Mouse (Mus musculus) c-Kit-positive CD71-positive TER-119-negative erythroid progenitor cells, embryonic 14.5 days (primary cell): ENCODE data around the gene Sprr2k.
"Not testable (repeated sequence)": the region's sequence is repeated elsewhere in the genome, so short reads cannot be mapped to it uniquely, and the experiment has no call there.

ENCODE experiments used
- DNase-seq: peaks from one replicate; pipeline ENCODE4 v3.0.0-alpha.2; 2013; ENCODE audit warnings: low read depth

Gene Sprr2k

DNA sequence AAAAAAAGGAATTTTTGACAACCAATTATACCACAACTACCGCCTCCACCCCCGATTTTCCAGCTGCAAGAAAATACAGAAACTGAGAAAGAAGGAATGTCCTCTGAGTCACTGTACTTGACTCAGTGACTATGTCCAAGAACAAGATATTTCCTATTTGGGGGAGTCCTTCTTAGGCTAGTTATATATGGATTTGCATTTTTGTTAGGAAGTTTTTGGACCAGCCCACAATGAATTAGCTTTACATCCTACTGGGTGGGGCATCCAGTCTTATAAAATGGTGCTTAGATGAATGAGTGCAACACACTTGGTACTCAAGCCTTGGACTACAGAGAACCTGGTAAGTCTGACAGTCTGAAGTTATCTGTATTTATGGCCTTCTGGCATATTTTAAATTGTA is at the start of gene Sprr2k:
Gene Sprr2k, plus strand, starts transcription at position 301 of the 400 bp plus-strand sequence.
- DNase-seq, result no peak

- DNase-seq, result no peak
Observed at GRCm38 (mm10) chr3:92385385-92385784, 47.0 kb upstream of the Sprr2k start, which contains the start of gene Sprr2h. Gene Sprr2h, plus strand, starts transcription at chr3:92385685.

- no peak for DNase-seq
Observed at GRCm38 (mm10) chr3:92394301-92394700, 38.1 kb upstream of the Sprr2k start.

- DNase-seq, result no peak
Observed at GRCm38 (mm10) chr3:92407691-92408090, 24.7 kb upstream of the Sprr2k start, which contains the start of gene Sprr2i. Gene Sprr2i, plus strand, starts transcription at chr3:92407991.

GRCm38 (mm10) chr3:92417782-92418181 is 14.6 kb upstream of the Sprr2k start, which contains the start of gene Sprr2j-ps:
Gene Sprr2j-ps, plus strand, starts transcription at chr3:92418082.
- DNase-seq, result no peak

- DNase-seq, result no peak
Observed at GRCm38 (mm10) chr3:92429323-92429722, 3.1 kb upstream of the Sprr2k start, which contains the start of gene Gm9774. Gene Gm9774, minus strand, starts transcription at chr3:92429423.

DNA sequence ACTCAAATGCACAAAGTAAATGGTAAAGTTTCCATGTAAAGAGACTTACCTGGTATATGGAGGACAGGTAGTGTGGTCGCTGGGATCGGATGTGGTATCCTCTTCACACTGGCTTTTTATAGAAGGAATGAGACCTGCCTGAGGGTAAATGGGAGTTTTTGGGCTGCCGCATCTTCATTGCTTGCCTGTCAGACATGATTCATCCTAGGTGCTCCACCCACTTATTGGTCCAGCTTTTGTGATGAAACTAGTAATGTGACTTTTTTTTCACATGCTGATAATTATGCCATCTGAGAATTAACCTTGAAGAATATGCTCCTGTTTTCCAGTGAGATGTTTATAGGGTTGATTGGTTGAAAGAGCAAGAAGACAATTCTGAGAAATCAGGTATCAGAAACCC is 6.3 kb downstream of the Sprr2k start, which contains the start of gene Sprr1b:
Gene Sprr1b, minus strand, starts transcription at position 101 of the 400 bp plus-strand sequence.
- no peak for DNase-seq

DNA sequence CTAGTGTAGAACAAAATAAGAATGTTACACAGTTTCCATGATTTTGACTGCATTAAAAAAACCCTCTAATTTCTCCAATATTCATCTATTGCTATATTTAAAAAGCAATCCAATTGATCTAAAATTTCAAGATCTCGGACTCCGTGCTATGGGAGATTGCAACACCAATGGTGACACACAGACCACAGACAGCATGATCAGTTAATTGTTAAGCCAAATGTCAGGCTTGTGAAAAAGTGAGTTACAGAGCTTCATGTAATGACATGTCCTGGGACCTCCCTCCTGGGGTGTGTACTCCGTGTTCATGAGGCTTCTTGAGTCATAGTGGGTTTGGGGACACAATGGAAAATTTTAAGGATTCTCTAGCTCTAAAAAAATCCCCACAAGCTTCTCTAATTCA is 7.8 kb downstream of the Sprr2k start:
- no peak for DNase-seq

DNA sequence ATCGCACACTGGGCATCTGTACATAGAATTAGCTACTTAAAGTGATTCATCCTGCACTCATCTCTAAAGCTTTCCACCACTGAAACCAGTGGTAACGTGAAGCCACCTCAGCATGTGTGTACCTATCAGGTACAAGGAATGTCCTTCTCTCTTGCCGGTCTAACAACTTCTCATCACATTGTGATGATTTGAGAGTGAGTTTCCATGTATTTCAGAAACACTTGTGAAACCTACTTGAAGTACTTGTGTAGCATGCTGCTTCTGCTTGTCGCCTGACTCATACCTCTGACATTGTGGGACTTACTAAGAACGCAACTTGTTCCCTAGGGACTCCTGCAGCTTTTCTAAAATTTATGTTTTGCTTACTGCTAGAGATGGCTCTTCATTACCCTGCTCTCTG is 22.8 kb downstream of the Sprr2k start:
- DNase-seq, result no peak

- no peak for DNase-seq
Observed at GRCm38 (mm10) chr3:92458620-92459019, 26.2 kb downstream of the Sprr2k start, which contains the start of gene Sprr3. Gene Sprr3, minus strand, starts transcription at chr3:92458720.

GRCm38 (mm10) chr3:92466576-92466975 is 34.2 kb downstream of the Sprr2k start:
- no peak for DNase-seq

- no peak for DNase-seq
Observed at GRCm38 (mm10) chr3:92467424-92467823, 35.0 kb downstream of the Sprr2k start.

GRCm38 (mm10) chr3:92470111-92470510 is 37.7 kb downstream of the Sprr2k start:
- no peak for DNase-seq

DNA sequence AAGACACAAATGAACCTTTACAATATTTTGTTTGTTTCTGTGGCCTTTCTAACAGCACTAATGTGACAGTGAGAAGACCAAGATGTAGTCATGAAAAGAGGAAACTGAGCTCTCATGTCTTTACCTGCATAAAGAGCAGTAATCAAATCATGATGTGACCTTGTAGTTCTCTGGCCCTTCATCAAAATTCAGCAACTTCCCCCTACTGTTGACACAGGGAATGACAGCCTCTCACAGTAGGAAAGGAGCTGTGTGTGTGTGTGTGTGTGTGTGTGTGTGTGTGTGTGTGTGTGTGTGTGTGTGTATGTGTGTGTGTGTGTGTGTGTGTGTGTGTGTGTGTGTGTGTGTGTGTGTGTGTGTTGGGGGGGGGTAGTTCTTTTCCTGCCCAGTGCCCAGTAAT is 48.9 kb downstream of the Sprr2k start:
- not testable (repeated sequence) for DNase-seq
